Mouse (Mus musculus) forebrain, embryonic 12.5 days (tissue): ENCODE results near the gene Plxnb3. TPM values are rescaled to one million over a fixed set of nuclear protein-coding genes. Genes with fewer than 3 reads are reported as not detected.

Experiments used
- ATAC-seq: fragments of 200-750 bp; cut with Nextera tagmentation; 2 replicates; pipeline ENCODE4 v1.8.0; 2017; ENCODE audit warnings: moderate TSS enrichment; ENCODE audit not compliant: low FRiP score
- H3K27ac ChIP-seq: fragments of 300-500 bp; sonication (generic); 2 replicates; pipeline ENCODE4 v1.5.1; 2016; ENCODE audit warnings: mild to moderate bottlenecking
- H3K27me3 ChIP-seq: fragments of 300-500 bp; sonication (generic); 2 replicates; pipeline ENCODE4 v1.6.1; 2016; ENCODE audit warnings: mild to moderate bottlenecking
- H3K36me3 ChIP-seq: fragments of 300-500 bp; sonication (generic); replicated peaks from 2 replicates; pipeline ENCODE4 v1.6.1; 2016; ENCODE audit warnings: mild to moderate bottlenecking
- H3K4me1 ChIP-seq: fragments of 300-500 bp; sonication (generic); 2 replicates; pipeline ENCODE4 v1.6.1; 2016
- H3K4me2 ChIP-seq: fragments of 300-500 bp; sonication (generic); 2 replicates; pipeline ENCODE4 v1.6.1; 2016; ENCODE audit warnings: mild to moderate bottlenecking, moderate library complexity
- H3K4me3 ChIP-seq: fragments of 300-500 bp; sonication (generic); replicated peaks from 2 replicates; pipeline ENCODE4 v1.5.1; 2016; ENCODE audit warnings: mild to moderate bottlenecking
- H3K9ac ChIP-seq: fragments of 300-500 bp; sonication (generic); 2 replicates; pipeline ENCODE4 v1.6.1; 2016; ENCODE audit warnings: mild to moderate bottlenecking
- H3K9me3 ChIP-seq: fragments of 300-500 bp; sonication (generic); 2 replicates; pipeline ENCODE4 v1.6.1; 2016
- WGBS: fragments of 180-500 bp; shearing (Covaris S2); methylation state at CpG from one replicate; pipeline ENCODE4 v1.1.7; 2016; 5-methylcytosine and 5-hydroxymethylcytosine counted together
- polyA plus RNA-seq: library from polyadenylated mRNA; unstranded; fragments of >200 nt; fragmentation: Nextera tagmentation; extraction: Ambion mirVana; gene quantifications from 2 replicates; pipeline ENCODE4 v1.2.1, GENCODE M21; 2016

The Plxnb3 gene
- polyA plus RNA-seq, 1 experiment from 2014 or later, result 0.08 TPM

DNA sequence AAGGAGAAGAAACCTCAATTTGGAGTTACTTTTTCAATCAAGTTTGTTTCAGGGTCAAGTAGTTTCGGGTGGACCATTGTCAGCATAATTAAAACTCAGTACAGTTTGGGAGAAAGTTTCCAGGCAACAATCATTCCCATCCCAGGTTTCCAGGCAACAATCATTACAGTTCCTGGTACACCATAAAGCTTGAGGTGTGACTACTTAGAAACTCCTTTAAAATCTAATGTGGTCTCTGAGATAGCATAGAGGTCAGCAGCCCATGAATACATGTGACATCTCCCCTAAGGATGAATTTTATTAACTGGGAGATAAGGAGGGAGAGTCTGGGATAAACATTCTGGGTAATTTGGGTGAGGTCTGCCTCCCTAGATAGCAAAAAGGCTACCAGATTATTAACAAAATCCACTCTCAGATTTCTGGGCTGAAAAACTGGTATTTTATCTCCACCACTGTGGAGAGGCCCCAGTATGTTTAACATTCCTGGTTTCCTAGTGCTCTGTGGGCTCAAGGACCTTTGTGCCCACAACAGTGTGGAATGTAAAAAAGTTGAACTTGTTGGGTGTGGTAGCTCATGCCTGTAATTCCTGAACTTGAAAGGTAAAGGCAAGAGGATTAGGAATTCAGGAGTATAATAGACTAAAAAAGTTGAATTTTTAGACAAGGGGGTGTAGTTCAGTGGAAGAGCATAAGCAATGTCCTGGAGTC lies 12.0 kb upstream of the Plxnb3 start:
- no peaks in the 10 kb centered on the region for H3K36me3 ChIP-seq
- H3K9ac ChIP-seq, result no peak overlapping the region
- 61% methylated on average over 1 of the region's 1 CpGs for WGBS
- no peak overlapping the region for H3K27ac ChIP-seq
- H3K9me3 ChIP-seq, result no peaks in the 10 kb centered on the region
- no peak overlapping the region for H3K4me3 ChIP-seq
- no peak for ATAC-seq
- no peaks in the 10 kb centered on the region for H3K27me3 ChIP-seq
- H3K4me2 ChIP-seq, result no peak overlapping the region
- no peaks in the 10 kb centered on the region for H3K4me1 ChIP-seq

DNA sequence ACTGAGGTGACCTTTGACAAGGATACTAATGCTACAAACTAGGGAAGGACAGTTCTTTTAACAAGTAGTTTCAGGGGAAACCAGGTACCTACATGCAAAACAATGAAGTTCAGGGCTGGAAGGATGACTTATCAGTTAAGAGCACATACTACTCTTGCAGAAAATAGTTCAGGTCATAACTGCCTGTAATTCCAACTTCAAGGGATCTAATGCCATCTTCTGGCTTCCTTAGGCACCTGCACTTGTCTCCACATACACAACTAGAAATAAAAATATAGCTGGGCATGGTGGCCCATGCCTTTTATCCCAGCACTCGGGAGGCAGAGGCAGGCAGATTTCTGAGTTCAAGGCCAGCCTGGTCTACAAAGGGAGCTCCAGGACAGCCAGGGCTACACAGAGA lies 7.9 kb upstream of the Plxnb3 start:
- Histone ChIP-seq H3K27ac (no peak overlapping the region), H3K4me3 (no peak overlapping the region), H3K9me3 (no peaks in the 10 kb centered on the region), H3K36me3 (no peaks in the 10 kb centered on the region), H3K4me1 (no peaks in the 10 kb centered on the region), H3K9ac (no peak overlapping the region), H3K27me3 (no peaks in the 10 kb centered on the region), H3K4me2 (no peak overlapping the region)
- ATAC-seq, result no peak
- WGBS, result 85% methylated on average over 1 of the region's 1 CpGs

DNA sequence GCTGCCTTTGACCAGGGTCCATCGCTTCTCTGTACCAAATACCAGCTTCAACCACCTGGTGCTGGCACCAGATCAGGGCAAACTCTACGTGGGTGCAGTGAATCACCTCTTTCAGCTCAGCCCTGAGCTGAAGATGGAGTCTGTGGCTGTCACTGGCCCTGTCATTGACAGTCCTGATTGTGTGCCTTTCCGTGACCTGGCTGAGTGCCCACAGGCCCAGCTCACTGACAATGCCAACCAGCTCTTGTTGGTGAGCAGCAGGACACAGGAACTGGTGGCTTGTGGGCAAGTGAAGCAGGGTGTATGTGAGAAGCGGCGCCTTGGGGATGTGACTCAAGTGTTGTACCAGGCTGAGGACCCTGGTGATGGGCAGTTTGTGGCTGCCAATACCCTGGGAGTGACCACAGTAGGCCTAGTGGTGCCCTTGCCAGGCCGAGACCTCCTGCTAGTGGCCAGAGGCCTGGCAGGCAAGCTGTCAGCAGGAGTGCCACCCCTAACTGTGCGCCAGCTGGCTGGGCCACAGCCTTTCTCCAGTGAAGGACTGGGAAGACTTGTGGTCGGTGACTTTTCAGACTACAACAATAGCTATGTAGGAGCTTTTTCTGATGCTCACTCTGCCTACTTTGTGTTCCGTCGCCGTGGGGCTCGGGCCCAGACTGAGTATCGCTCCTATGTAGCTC lies 1.9 kb downstream of the Plxnb3 start:
- Histone ChIP-seq H3K9me3 (no peaks in the 10 kb centered on the region), H3K9ac (no peak overlapping the region), H3K27ac (no peak overlapping the region), H3K4me1 (no peaks in the 10 kb centered on the region), H3K4me2 (no peak overlapping the region), H3K27me3 (no peaks in the 10 kb centered on the region; the same call in 1 of the 2 replicates), H3K4me3 (no peak overlapping the region), H3K36me3 (no peaks in the 10 kb centered on the region)
- WGBS, result 83% methylated on average over 13 of the region's 13 CpGs
- no peak for ATAC-seq

DNA sequence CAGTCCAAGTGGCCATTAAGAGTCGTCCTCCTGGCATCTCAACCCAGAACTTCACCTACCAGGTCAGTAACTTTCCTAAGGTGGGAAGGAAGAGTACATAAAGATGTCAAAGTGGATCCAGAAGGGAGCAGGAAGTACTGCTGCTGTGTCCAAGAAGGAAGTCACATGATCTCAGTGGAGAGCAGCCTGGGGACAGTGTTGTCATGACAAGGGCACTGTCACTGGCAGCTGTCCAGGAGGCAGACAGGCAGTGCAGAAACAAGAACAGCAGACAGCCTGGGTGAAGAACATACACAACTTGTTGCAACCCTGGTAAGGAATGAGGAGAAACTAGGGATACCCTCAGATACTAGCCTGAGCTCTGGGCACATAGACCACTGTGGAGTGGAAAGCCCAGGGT lies 8.4 kb downstream of the Plxnb3 start:
- H3K4me3 ChIP-seq, result no peak overlapping the region
- H3K9me3 ChIP-seq, result no peaks in the 10 kb centered on the region
- H3K9ac ChIP-seq, result no peak overlapping the region
- H3K4me1 ChIP-seq, result no peaks in the 10 kb centered on the region
- no peak overlapping the region for H3K4me2 ChIP-seq
- no peaks in the 10 kb centered on the region for H3K36me3 ChIP-seq
- no peaks in the 10 kb centered on the region for H3K27me3 ChIP-seq
- no peak for ATAC-seq
- no peak overlapping the region for H3K27ac ChIP-seq
- 57% methylated on average over 1 of the region's 1 CpGs for WGBS

DNA sequence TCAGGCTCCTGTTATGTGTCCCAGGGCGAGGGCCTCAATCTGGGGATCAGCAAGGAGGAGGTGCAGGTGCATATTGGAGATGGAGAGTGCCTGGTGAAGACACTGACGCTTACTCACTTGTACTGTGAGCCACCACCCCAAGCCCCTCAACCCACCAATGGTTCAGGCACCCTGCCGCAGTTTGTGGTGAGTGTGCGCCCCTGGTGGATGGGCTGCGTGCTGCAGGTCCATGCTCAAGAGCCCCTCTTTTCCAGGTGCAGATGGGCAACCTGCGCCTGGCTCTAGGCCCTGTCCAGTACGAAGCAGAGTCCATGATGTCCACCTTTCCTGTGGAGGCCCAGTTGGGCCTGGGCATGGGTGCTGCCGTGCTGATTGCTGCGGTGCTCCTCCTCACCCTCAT lies 10.4 kb downstream of the Plxnb3 start:
- H3K9me3 ChIP-seq, result no peaks in the 10 kb centered on the region
- H3K4me2 ChIP-seq, result no peak overlapping the region
- no peak overlapping the region for H3K4me3 ChIP-seq
- peaks cover 7% of the 10 kb centered on the region; the same call in 1 of the 2 replicates for H3K27me3 ChIP-seq
- WGBS, result 51% methylated on average over 9 of the region's 9 CpGs
- no peaks in the 10 kb centered on the region for H3K4me1 ChIP-seq
- ATAC-seq, result no peak
- no peaks in the 10 kb centered on the region for H3K36me3 ChIP-seq
- H3K27ac ChIP-seq, result no peak overlapping the region
- H3K9ac ChIP-seq, result no peak overlapping the region

DNA sequence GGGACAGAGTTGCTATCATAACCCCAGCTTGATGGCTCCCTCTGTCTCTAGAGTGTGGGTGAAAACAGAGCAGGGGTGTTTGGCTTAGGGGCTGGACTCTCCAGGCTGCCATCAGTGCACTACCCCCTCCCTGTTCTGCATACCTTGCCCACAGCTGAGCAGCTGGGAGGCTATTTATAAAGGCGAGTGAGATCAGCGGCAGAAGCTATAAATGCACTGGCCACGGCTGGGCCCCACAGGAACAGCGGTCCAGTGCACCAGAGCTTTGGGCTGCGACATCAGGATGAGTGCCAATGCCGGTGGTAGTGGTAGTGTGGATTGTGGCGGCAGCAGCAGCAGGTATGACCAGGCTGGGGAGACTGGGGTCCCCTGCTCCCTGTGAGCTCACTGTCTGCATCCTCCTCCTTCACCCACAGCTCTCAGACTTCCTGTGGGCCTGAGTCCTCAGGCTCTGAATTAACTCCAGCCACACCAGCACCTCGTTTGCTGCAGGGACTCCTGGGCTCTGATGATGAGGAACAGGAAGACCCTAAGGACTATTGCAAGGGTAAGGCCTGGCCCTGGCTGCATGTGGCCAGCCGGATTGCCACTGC lies 17.4 kb downstream of the Plxnb3 start, which contains the start of gene Srpk3:
Srpk3 (plus strand) TSS at position 238 of the 593 bp plus-strand sequence.
- ATAC-seq, result no peak
- WGBS, result 80% methylated on average over 9 of the region's 9 CpGs
- Histone ChIP-seq H3K4me1 (no peaks in the 10 kb centered on the region), H3K4me2 (no peak within 1 kb of the TSS), H3K36me3 (peaks cover 22% of the 10 kb centered on the region; the same call in 1 of the 2 replicates), H3K27ac (no peak within 1 kb of the TSS), H3K4me3 (no peak within 1 kb of the TSS), H3K27me3 (peaks cover 7% of the 10 kb centered on the region; the same call in 1 of the 2 replicates), H3K9me3 (no peaks in the 10 kb centered on the region), H3K9ac (no peak within 1 kb of the TSS)

DNA sequence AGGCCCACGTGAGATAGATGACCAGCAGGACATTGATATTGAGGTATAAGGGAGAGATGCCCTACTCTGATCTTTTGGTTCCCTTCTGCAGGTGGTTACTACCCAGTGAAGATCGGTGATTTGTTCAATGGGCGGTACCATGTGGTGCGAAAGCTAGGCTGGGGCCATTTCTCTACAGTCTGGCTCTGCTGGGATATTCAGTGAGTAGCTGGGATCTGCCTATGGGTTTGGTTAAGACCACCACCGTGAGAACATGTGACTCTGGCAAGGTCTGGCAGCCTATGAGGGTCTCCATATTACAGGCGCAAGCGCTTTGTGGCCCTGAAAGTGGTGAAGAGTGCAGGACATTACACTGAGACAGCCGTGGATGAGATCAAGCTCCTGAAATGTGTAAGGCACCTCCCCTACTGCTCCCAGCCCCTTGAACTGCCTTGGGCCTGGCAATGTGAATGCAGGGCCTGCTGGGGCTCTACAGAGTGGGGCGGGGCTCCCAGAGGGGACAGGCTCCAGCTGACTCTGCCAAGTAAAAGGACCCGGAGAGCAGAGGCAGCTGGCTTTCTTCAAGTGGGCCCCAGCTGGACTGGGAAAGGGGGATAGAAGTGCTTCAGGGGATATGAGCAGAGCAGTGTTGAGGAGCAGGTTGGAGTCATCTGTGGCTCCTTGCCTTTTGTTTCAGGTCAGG lies 18.1 kb downstream of the Plxnb3 start:
- Histone ChIP-seq H3K9ac (no peak overlapping the region), H3K4me1 (no peaks in the 10 kb centered on the region), H3K27me3 (peaks cover 7% of the 10 kb centered on the region; the same call in 1 of the 2 replicates), H3K36me3 (peaks cover 28% of the 10 kb centered on the region), H3K27ac (no peak overlapping the region), H3K9me3 (no peaks in the 10 kb centered on the region), H3K4me3 (no peak overlapping the region), H3K4me2 (no peak overlapping the region)
- WGBS, result 70% methylated on average over 10 of the region's 10 CpGs
- ATAC-seq, result 0 out of 2 replicates have a peak, but pooled peaks have one; percentile 30

DNA sequence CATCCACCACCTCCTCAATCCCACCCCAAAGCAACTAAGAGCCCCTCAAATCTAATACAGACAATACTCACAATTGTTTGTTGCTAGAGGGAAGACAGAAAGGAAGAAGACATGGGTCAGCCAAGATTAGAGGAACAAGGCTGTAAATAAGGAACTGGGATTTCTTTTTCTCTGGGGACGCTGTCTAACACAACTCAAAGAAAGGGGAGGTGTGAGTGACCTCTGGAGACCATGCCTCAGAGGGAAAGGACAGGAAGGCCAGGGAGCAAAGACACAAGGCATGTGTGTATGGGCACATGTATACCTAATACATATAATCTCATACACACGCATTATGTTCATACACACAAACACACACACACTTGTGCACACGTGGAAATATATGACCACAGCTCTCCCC lies 25.3 kb downstream of the Plxnb3 start:
- no peaks in the 10 kb centered on the region for H3K9me3 ChIP-seq
- H3K4me2 ChIP-seq, result no peak overlapping the region
- H3K27ac ChIP-seq, result no peak overlapping the region
- 92% methylated on average over 3 of the region's 3 CpGs for WGBS
- no peak overlapping the region for H3K9ac ChIP-seq
- H3K27me3 ChIP-seq, result no peaks in the 10 kb centered on the region
- H3K36me3 ChIP-seq, result peaks cover 41% of the 10 kb centered on the region
- no peak for ATAC-seq
- peaks cover 12% of the 10 kb centered on the region for H3K4me1 ChIP-seq
- H3K4me3 ChIP-seq, result no peak overlapping the region

DNA sequence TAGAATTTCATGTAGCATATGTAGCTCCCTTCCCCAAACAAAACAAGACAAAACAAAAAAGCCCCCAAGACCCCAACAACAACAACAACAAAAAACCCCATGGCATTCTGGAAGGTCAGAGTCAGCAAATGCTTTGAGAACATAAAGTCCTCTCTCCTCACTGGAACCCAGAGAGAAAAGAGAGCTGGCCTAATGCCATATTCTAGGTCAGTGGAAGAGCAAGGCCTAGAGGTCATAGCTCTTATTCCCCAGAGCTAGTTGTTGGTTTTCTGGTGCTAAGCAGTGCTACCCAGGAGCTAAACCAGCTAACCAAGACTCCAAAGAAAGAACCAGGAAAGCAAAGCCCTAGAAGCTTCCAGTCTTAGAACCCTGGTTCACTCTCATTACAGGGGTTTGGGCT lies 28.8 kb downstream of the Plxnb3 start:
- Histone ChIP-seq H3K9ac (peak overlapping the region; percentile 64), H3K27me3 (no peaks in the 10 kb centered on the region), H3K36me3 (peaks cover 23% of the 10 kb centered on the region), H3K4me1 (peaks cover 21% of the 10 kb centered on the region), H3K4me2 (peak overlapping the region; percentile 62), H3K4me3 (peak overlapping the region; percentile 54), H3K27ac (peak overlapping the region; percentile 86; the same call in 1 of the 2 replicates), H3K9me3 (no peaks in the 10 kb centered on the region)
- ATAC-seq, result no peak

DNA sequence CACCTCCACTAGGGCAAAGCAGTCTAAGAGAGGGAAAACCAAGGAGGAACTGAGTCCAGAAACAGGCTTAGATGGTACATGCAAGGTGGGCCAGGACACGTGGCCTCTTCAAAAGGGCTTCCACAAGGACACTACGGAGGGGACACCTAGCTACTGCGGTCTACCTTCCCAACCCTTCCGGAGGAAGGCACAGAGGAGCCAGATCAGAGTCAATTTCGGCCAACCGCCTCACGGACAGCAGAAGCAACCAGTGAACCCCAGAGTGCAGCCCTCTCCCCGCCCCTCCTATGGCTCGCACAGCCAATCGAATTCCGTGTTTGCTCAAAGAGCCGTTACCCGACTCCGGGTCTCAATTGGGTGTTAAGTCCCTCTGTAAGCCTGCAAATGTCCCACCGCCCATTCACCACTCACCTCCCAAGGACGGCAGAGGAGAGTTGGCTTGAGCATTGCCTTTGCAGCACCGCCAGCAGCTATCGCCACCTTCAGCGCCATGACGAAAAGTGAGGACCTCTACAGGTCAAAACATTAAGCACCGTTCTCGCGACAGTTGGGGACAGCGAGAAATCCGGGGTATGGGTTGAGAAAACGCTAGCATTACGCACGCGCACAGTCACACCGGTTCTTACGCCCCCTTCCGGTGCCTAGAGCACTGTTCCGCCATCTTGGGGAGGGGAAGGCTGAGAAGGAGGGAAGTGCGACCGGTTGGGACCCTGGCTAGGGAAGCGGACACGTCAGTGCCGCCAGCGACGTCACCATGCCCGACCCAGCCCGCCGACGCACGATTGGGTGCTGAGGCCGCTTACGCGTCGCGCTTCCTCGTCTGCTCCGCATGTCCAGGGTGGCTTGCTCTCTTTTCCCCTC lies 29.7 kb downstream of the Plxnb3 start, which contains the start of the genes Idh3g and Ssr4:
Idh3g (minus strand) TSS at position 534 of the 861 bp plus-strand sequence.
Ssr4 (plus strand) TSS at position 665 of the 861 bp plus-strand sequence.
- peak; percentile 97 for ATAC-seq
- peaks cover 21% of the 10 kb centered on the region for H3K4me1 ChIP-seq
- H3K27ac ChIP-seq, result peak within 1 kb of the TSS; percentile 86
- H3K4me3 ChIP-seq, result peak within 1 kb of the TSS; percentile 54
- H3K9me3 ChIP-seq, result no peaks in the 10 kb centered on the region
- peaks cover 16% of the 10 kb centered on the region for H3K36me3 ChIP-seq
- 25% methylated on average over 52 of the region's 52 CpGs for WGBS
- peak within 1 kb of the TSS; percentile 67 for H3K9ac ChIP-seq
- H3K4me2 ChIP-seq, result peak within 1 kb of the TSS; percentile 62
- no peaks in the 10 kb centered on the region for H3K27me3 ChIP-seq

DNA sequence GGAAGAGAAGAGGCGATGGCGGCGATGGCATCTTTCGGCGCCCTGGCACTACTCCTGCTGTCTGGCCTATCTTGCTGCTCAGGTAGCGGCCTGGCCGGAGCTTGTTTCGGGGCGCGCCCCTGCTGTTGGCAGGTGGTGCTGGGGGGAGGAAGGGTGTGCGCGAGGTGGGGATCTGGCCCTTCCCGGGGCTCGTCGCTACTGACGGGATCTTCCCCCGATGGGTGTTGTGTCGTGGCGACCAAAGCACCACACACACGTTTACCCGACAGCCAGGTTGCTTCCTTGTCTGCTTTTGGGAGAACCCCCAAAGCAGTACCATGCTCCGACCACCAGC lies 30.3 kb downstream of the Plxnb3 start:
- Histone ChIP-seq H3K9me3 (no peaks in the 10 kb centered on the region), H3K27me3 (no peaks in the 10 kb centered on the region), H3K27ac (peak overlapping the region; percentile 76), H3K4me1 (peaks cover 21% of the 10 kb centered on the region), H3K4me3 (peak overlapping the region; percentile 54), H3K4me2 (peak overlapping the region; percentile 61), H3K9ac (peak overlapping the region; percentile 67), H3K36me3 (peaks cover 13% of the 10 kb centered on the region)
- 23% methylated on average over 20 of the region's 22 CpGs for WGBS
- ATAC-seq, result peak; percentile 58
